Mouse (Mus musculus) urinary bladder, postnatal 4 days (tissue): ENCODE results near the gene Zfp27.

Experiments used
- DNase-seq, 2 experiments: peaks; one replicate each; pipeline ENCODE4 v3.0.0; 2021 to 2022; ENCODE audit warnings: low spot score in 2 of 2

Zfp27 gene

DNA sequence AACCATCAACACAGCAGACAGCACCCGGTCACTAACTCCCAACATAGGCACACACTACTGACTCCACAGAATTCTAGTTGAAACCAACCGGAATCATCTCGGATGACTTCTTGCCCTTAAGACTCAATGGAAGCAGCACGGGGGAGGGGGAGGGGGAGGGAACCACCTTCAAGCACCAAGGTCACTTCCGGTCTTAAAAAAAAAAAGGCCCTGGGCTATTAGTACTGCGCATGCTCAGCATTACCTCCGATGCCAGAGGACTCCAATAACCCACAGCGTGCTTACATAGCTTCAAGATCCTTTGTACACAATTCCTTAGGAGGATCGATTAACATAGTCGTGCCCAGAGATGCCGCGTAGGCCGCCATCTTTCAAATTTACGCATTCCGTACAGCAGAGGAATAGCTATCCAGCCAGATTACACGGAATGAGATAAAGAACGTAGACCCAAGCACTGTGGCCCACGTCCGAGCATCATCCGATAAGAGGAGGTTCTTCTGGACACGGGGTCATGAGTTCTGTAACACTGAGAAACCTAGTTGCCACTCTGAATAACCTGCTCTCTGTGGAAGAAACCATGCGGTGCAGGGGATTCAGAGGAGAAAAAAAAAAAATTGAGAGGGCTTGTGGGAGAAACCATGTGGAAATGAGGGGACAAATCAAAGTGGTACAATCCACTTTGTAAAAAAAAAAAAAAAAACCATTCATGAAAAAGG is at the start of gene Zfp27:
Zfp27 (minus strand) TSS at position 607 of the 716 bp plus-strand sequence.
- peak in 1 of 2 experiments; percentile 42 for DNase-seq

GRCm38 (mm10) chr7:29954731-29955130 is 48.4 kb upstream of the Zfp27 start:
- no peak for DNase-seq

GRCm38 (mm10) chr7:29953513-29954401 is 47.4 kb upstream of the Zfp27 start, which contains the start of gene Zfp74:
Gene Zfp74, minus strand, starts transcription at chr7:29954089.
- DNase-seq = peak; percentile 72

DNA sequence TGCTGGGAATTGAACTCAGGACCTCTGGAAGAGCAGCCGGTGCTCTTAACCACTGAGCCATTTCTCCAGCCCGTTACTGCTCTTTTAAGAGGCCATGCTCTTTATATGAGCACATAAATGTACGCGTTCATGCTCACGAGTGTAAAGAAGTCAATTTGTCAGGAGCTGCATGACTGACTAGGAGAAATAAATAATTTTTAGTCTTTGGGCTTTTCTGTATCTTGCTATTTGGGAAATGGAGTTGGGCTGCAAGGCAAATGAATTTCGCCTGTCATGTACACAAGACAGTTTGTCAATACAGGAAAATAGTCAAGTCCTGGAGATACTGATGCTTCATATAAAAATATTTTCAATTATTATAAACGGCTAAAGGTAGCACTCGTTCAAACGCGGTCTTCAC is 46.7 kb upstream of the Zfp27 start:
- DNase-seq = no peak

DNA sequence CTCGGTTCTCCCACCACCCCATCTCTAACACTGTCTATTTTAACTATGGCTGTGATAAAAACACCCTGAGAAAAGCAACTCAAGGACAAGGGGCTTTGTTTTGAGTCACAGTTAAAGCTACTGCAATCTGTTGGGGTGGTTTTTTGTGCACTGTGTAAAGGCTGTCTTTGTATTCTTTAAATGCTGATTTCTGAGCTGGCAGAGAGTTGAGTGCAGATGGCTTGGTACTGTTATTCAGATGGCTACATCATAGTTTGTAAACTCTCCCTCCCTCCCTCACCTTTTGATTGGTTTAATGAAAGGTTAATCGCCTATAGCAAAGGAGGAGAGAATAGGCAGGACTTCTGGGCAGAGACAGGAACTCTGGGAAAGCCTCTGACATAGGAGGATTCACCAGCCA is 37.8 kb upstream of the Zfp27 start:
- DNase-seq = no peak

GRCm38 (mm10) chr7:29943720-29944119 is 37.3 kb upstream of the Zfp27 start:
- no peak for DNase-seq

DNA sequence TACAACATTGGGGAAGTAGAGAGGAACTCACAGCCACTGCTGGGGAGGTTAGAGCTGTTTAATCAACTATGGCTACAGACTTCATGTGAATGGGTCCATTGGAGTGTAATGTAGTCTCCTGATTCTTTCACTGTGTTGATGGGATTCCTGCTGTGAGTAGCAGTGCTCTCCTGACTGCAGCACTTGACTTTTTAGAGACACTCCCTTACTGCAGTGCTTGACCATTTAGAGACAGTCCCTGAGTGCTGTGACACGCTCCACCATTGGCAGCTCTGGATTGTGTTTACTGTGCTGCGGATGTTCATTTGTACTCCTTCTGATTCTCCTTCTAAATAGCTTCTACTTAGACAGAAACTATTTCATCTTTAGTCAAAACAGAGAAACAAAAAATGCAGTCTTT is 36.4 kb upstream of the Zfp27 start:
- DNase-seq = no peak

GRCm38 (mm10) chr7:29941027-29941426 is 34.7 kb upstream of the Zfp27 start:
- DNase-seq = no peak

GRCm38 (mm10) chr7:29938856-29939255 is 32.5 kb upstream of the Zfp27 start:
- no peak for DNase-seq

DNA sequence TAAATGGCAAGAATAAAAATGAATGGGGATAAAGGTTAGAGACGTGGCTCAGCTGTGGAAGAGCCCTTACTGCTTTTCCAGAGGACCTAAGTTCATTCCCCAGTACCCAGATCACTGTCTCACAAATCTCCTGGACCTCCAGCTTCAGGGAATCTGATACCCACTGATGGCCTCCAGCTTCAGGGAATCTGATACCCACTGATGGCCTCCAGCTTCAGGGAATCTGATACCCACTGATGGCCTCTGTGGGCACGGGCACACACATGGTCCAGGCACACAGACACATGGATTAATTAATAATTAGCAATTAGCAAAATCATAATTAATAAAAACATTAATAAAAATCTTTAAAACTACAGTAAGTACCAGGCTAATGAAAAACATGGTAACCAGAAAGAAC is 16.4 kb upstream of the Zfp27 start:
- no peak for DNase-seq

DNA sequence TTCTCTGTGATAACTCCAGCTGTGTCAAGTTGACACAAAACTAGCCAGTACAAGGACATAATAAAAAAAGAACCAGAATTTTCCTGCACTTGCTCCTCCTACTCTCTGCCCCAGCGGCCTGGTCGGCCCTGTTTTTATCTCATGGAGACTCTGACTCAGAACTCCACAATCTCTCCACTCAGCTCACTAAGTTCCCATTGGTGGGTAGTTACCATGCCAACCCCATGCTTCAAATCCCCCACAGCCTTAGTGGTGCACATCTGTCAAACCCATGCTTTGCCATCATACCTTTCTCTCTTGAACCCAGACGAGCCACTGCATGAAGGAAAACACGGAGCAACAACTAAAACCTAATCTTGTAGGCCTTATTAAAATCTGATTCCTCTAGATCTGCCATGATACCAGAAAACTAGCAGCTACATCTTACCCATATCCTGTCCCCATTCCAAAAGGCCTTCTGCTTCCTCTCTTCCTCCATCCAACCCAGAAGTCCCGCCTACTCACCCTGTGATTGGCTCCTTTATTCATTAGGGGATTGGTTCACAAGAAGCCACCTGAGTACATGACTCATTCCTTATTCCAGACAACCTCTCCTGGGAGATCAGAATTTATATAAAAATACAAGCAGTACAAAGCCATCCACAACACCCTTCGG is 15.2 kb upstream of the Zfp27 start:
- no peak for DNase-seq

- no peak for DNase-seq
Measured at GRCm38 (mm10) chr7:29918062-29918453, 11.7 kb upstream of the Zfp27 start.

DNA sequence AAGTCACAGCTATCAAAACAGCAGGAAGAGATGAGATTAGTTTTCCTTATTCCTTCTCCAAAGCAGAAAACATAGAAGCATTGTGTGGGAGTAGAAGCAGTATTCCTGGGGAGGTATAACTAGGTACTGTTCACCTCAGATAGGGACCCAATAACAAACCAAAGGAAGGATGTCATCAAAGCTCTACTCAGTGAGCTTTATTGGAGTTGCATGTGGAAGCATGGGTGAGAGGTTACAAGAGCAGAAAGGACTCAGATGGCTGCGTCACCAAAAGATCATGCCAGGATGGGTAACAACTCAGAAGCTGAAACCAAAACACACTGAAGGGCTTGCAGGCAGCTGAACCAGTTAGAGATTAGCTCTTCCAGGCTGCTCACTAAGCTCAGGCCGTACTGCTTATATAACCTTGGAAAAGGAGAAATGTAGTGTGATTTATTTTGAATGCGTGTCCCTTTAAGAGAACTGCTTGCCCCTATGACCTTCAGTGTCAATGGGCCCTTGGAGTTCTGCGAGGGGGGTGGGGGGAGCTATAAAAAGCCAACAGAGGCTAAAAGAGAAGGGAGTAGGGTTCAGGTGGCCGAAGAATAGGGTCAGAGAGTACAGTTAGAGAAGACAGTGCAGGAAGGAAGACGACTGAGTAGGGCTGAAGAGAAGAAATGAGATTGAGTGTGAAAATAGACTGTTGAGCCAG is 11.1 kb upstream of the Zfp27 start:
- DNase-seq = no peak

DNA sequence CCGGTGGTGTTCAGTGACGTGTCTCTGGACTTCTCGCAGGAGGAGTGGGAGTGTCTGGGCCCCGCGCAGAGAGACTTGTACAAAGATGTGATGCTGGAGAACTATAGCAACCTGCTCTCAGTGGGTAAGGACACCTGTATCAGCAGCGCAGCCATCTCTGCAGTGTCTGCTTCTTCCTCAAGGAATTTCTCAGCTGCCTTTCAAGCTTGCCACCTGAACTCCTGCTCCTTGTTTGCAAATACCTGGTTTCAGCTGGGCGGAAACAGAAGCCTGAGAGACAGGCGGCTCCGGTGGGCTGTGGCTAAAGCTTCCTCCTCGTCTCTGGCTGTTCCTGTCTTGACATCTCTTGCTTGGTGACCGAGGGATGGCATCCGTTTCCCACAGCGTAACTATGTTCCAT is 5.8 kb upstream of the Zfp27 start:
- no peak for DNase-seq

- no peak for DNase-seq
Measured at GRCm38 (mm10) chr7:29910252-29910651, 3.9 kb upstream of the Zfp27 start.

- peak; percentile 76 to 79 for DNase-seq
Measured at GRCm38 (mm10) chr7:29908130-29908950, 2.0 kb upstream of the Zfp27 start, which contains the start of gene Zfp383. Gene Zfp383, plus strand, starts transcription at chr7:29908223.

DNA sequence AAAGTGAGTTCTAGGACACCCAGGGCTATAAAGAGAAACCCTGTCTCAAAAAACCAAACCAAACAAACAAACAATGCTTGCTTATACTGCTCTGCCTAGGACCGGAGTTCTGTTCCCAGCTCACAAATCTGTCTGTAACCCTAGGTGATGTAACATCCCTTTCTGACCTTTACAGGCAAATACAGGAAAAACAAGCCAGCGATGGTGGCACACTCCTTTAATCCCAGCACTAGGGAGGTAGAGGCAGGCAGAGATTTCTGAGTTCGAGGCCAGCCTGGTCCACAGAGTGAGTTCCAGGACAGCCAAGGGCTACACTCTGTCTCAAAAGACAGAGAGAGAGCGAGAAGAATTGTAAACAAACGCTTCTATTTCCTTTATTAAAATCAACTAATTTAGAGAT is 834 bp upstream of the Zfp27 start:
- DNase-seq = no peak

- DNase-seq = no peak
Measured at GRCm38 (mm10) chr7:29906682-29907058, 298 bp upstream of the Zfp27 start.

DNA sequence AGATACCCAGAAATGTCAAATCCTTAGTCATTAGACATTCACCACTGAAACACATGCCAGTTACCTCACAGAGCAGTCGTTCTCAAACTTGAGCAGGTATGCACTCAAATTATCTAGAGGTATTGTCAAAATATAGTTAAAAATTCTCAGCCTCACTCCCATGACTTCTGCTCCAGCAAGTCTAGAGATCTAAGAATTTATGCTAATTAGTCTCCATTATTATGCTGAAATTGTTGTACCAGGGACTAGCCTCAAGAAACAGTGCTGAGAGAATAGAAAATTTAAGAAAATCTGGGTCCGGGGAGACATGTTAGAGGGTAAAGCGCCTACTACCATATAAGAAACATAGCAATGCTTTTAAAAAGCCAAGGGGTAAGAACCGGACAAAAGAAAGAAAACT is 2.3 kb downstream of the Zfp27 start:
- DNase-seq = no peak

- no peak for DNase-seq
Measured at GRCm38 (mm10) chr7:29898351-29898750, 8.0 kb downstream of the Zfp27 start.

DNA sequence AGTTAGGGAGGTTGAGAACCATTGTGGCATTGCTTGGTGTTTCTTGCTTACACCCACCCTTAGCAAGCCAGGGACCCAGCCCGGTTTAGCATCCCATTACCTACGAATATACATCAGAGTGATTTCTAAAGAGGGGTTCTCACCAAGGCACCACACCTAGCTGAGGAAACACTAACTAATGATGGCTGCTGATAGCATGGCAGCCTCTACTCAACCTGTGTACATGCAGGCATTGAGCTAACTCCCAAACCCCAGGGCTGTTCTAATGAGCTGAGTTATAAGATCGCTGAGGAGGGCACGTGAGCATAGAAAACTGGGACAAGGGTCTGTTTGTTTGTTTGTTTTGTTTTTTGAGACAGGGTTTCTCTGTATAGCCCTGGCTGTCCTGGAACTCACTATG is 13.6 kb downstream of the Zfp27 start:
- DNase-seq = no peak
